Mouse (Mus musculus): ENCODE measurements at regions not wholly inside any gene's neighbourhood (a gene's known extent, or its start where the extent isn't known, plus 50 kb on each side); places are given as distances from the start of the nearest gene placed in this dataset.

- H3K27ac ChIP-seq (ENCODE audit: insufficient read depth, low read length) = no peak overlapping the region
- DNase-seq (ENCODE audit: low read depth in 1 of 2, low spot score in 2 of 2) = no peak
- no peaks in the 10 kb centered on the region for H3K4me1 ChIP-seq (ENCODE audit: control insufficient read depth, insufficient read depth, insufficient read length)
- no peak for TF ChIP-seq POLR2A (IDR thresholded peaks at IDR 0.05; ENCODE audit: low read depth, low read length)
- TF ChIP-seq CTCF (IDR thresholded peaks at IDR 0.05; ENCODE audit: extremely low read depth, insufficient read depth, insufficient read length, insufficient replicate concordance) = no peak
- no peak overlapping the region for H3K4me3 ChIP-seq (ENCODE audit: extremely low read depth, insufficient read depth, insufficient read length)
- H3K27me3 ChIP-seq (ENCODE audit: control insufficient read depth, insufficient read depth, low read length) = no peaks in the 10 kb centered on the region
- H3K36me3 ChIP-seq (ENCODE audit: control insufficient read depth, insufficient read depth, low read length) = no peaks in the 10 kb centered on the region
These were observed 237.3 kb upstream of the Slc24a2 start for GRCm38 (mm10) chr4:87467600-87467999.

GRCm38 (mm10) chr4:87467018-87467417 is 236.7 kb upstream of the Slc24a2 start:
- WGBS = 90% methylated on average over 8 of the region's 8 CpGs
- H3K27me3 ChIP-seq (ENCODE audit: control insufficient read depth, insufficient read depth, low read length) = no peaks in the 10 kb centered on the region
- H3K36me3 ChIP-seq (ENCODE audit: control insufficient read depth, insufficient read depth, low read length) = no peaks in the 10 kb centered on the region
- DNase-seq (ENCODE audit: low read depth in 1 of 2, low spot score in 2 of 2) = no peak
- no peak overlapping the region for H3K27ac ChIP-seq (ENCODE audit: insufficient read depth, low read length)
- H3K4me3 ChIP-seq (ENCODE audit: extremely low read depth, insufficient read depth, insufficient read length) = no peak overlapping the region
- TF ChIP-seq CTCF (IDR thresholded peaks at IDR 0.05; ENCODE audit: extremely low read depth, insufficient read depth, insufficient read length, insufficient replicate concordance) (no peak), POLR2A (IDR thresholded peaks at IDR 0.05; ENCODE audit: low read depth, low read length) (no peak)
- H3K4me1 ChIP-seq (ENCODE audit: control insufficient read depth, insufficient read depth, insufficient read length) = peaks cover under 1% of the 10 kb centered on the region; the same call in 1 of the 2 replicates

- H3K36me3 ChIP-seq (ENCODE audit: control insufficient read depth, insufficient read depth, low read length) = no peaks in the 10 kb centered on the region
- H3K4me1 ChIP-seq (ENCODE audit: control insufficient read depth, insufficient read depth, insufficient read length) = peaks cover 8% of the 10 kb centered on the region
- no peak overlapping the region for H3K27ac ChIP-seq (ENCODE audit: insufficient read depth, low read length)
- WGBS = 82% methylated on average over 7 of the region's 7 CpGs
- no peaks in the 10 kb centered on the region for H3K27me3 ChIP-seq (ENCODE audit: control insufficient read depth, insufficient read depth, low read length)
- TF ChIP-seq CTCF (IDR thresholded peaks at IDR 0.05; ENCODE audit: extremely low read depth, insufficient read depth, insufficient read length, insufficient replicate concordance) (no peak), POLR2A (IDR thresholded peaks at IDR 0.05; ENCODE audit: low read depth, low read length) (no peak)
- DNase-seq (ENCODE audit: low read depth in 1 of 2, low spot score in 2 of 2) = no peak
- H3K4me3 ChIP-seq (ENCODE audit: extremely low read depth, insufficient read depth, insufficient read length) = no peak overlapping the region
These were observed 231.1 kb upstream of the Slc24a2 start for GRCm38 (mm10) chr4:87461181-87461912.

GRCm38 (mm10) chr4:87455863-87456578 is 225.7 kb upstream of the Slc24a2 start:
- Histone ChIP-seq H3K27ac (ENCODE audit: insufficient read depth, low read length) (no peak overlapping the region), H3K4me3 (ENCODE audit: extremely low read depth, insufficient read depth, insufficient read length) (no peak overlapping the region), H3K36me3 (ENCODE audit: control insufficient read depth, insufficient read depth, low read length) (no peaks in the 10 kb centered on the region), H3K27me3 (ENCODE audit: control insufficient read depth, insufficient read depth, low read length) (no peaks in the 10 kb centered on the region), H3K4me1 (ENCODE audit: control insufficient read depth, insufficient read depth, insufficient read length) (no peaks in the 10 kb centered on the region)
- DNase-seq (ENCODE audit: low read depth in 1 of 2, low spot score in 2 of 2) = no peak
- 37% methylated on average over 5 of the region's 5 CpGs for WGBS
- TF ChIP-seq POLR2A (IDR thresholded peaks at IDR 0.05; ENCODE audit: low read depth, low read length) = no peak
- TF ChIP-seq CTCF (IDR thresholded peaks at IDR 0.05; ENCODE audit: extremely low read depth, insufficient read depth, insufficient read length, insufficient replicate concordance) = no peak

GRCm38 (mm10) chr4:87452122-87452521 is 221.8 kb upstream of the Slc24a2 start:
- TF ChIP-seq CTCF (IDR thresholded peaks at IDR 0.05; ENCODE audit: extremely low read depth, insufficient read depth, insufficient read length, insufficient replicate concordance) (no peak), POLR2A (IDR thresholded peaks at IDR 0.05; ENCODE audit: low read depth, low read length) (no peak)
- no peaks in the 10 kb centered on the region for H3K27me3 ChIP-seq (ENCODE audit: control insufficient read depth, insufficient read depth, low read length)
- no peak for DNase-seq (ENCODE audit: low read depth in 1 of 2, low spot score in 2 of 2)
- no peaks in the 10 kb centered on the region for H3K36me3 ChIP-seq (ENCODE audit: control insufficient read depth, insufficient read depth, low read length)
- no peaks in the 10 kb centered on the region for H3K4me1 ChIP-seq (ENCODE audit: control insufficient read depth, insufficient read depth, insufficient read length)
- H3K27ac ChIP-seq (ENCODE audit: insufficient read depth, low read length) = no peak overlapping the region
- H3K4me3 ChIP-seq (ENCODE audit: extremely low read depth, insufficient read depth, insufficient read length) = no peak overlapping the region
- 3% methylated on average over 2 of the region's 2 CpGs for WGBS

- TF ChIP-seq CTCF (IDR thresholded peaks at IDR 0.05; ENCODE audit: extremely low read depth, insufficient read depth, insufficient read length, insufficient replicate concordance) (no peak), POLR2A (IDR thresholded peaks at IDR 0.05; ENCODE audit: low read depth, low read length) (no peak)
- Histone ChIP-seq H3K36me3 (ENCODE audit: control insufficient read depth, insufficient read depth, low read length) (no peaks in the 10 kb centered on the region), H3K4me1 (ENCODE audit: control insufficient read depth, insufficient read depth, insufficient read length) (no peaks in the 10 kb centered on the region), H3K4me3 (ENCODE audit: extremely low read depth, insufficient read depth, insufficient read length) (no peak overlapping the region), H3K27me3 (ENCODE audit: control insufficient read depth, insufficient read depth, low read length) (no peaks in the 10 kb centered on the region), H3K27ac (ENCODE audit: insufficient read depth, low read length) (no peak overlapping the region)
- 52% methylated on average over 5 of the region's 5 CpGs for WGBS
- no peak for DNase-seq (ENCODE audit: low read depth in 1 of 2, low spot score in 2 of 2)
These were observed 221.0 kb upstream of the Slc24a2 start for GRCm38 (mm10) chr4:87451251-87451650.

- TF ChIP-seq CTCF (IDR thresholded peaks at IDR 0.05; ENCODE audit: extremely low read depth, insufficient read depth, insufficient read length, insufficient replicate concordance) (no peak), POLR2A (IDR thresholded peaks at IDR 0.05; ENCODE audit: low read depth, low read length) (no peak)
- no peak for DNase-seq (ENCODE audit: low read depth in 1 of 2, low spot score in 2 of 2)
- WGBS = 88% methylated on average over 4 of the region's 4 CpGs
These were observed 218.1 kb upstream of the Slc24a2 start for GRCm38 (mm10) chr4:87448338-87448737.

More at GRCm38 (mm10) chr4:87448338-87448737, 218.1 kb upstream of the Slc24a2 start:
- no peaks in the 10 kb centered on the region for H3K36me3 ChIP-seq (ENCODE audit: control insufficient read depth, insufficient read depth, low read length)
- H3K4me1 ChIP-seq (ENCODE audit: control insufficient read depth, insufficient read depth, insufficient read length) = no peaks in the 10 kb centered on the region
- H3K27ac ChIP-seq (ENCODE audit: insufficient read depth, low read length) = no peak overlapping the region
- H3K27me3 ChIP-seq (ENCODE audit: control insufficient read depth, insufficient read depth, low read length) = no peaks in the 10 kb centered on the region
- H3K4me3 ChIP-seq (ENCODE audit: extremely low read depth, insufficient read depth, insufficient read length) = no peak overlapping the region

Data from spleen, adult 2 months (tissue).